Mouse (Mus musculus) MEL (cell line): ENCODE data around the gene P2rx3. TPM values are rescaled to one million over a fixed set of nuclear protein-coding genes. Genes with fewer than 3 reads are reported as not detected.

Source experiments
- DNase-seq: peaks from one replicate; pipeline ENCODE4 v3.0.0; 2011; ENCODE audit warnings: low read depth, low spot score
- H3K27ac ChIP-seq: 2 replicates; pipeline ENCODE4 v1.5.1; 2012; ENCODE audit warnings: low read depth, mild to moderate bottlenecking, control low read depth, low read length, moderate library complexity; ENCODE audit not compliant: control insufficient read depth
- H3K27me3 ChIP-seq, 2 experiments: fragments of 150-350 bp in 1 of 2; sonication (generic) in 1 of 2; 2 replicates each; pipeline ENCODE4 v1.6.1; 2012; ENCODE audit warnings: low read length in 2 of 2, mild to moderate bottlenecking in 2 of 2, improper control_type of control experiment in 1 of 2, moderate library complexity in 1 of 2; ENCODE audit not compliant: insufficient read depth in 2 of 2, control insufficient read depth in 1 of 2
- H3K36me3 ChIP-seq, 2 experiments: 2 replicates each; pipeline ENCODE4 v1.6.1; 2012 to 2014; ENCODE audit warnings: low read length in 2 of 2, improper control_type of control experiment in 1 of 2, inconsistent platforms in 1 of 2, mild to moderate bottlenecking in 1 of 2; ENCODE audit not compliant: insufficient read depth in 2 of 2, control insufficient read depth in 1 of 2
- H3K4me1 ChIP-seq, 2 experiments: fragments of 150-350 bp in 1 of 2; sonication (generic) in 1 of 2; 2 replicates each; pipeline ENCODE4 v1.6.1; 2012; ENCODE audit warnings: low read length in 2 of 2, improper control_type of control experiment in 1 of 2, mild to moderate bottlenecking in 1 of 2; ENCODE audit not compliant: insufficient read depth in 2 of 2, control insufficient read depth in 1 of 2
- H3K4me3 ChIP-seq, 2 experiments: fragments of 150-350 bp in 1 of 2; sonication (generic) in 1 of 2; 2 replicates each; pipeline ENCODE4 v1.5.1; 2012; ENCODE audit warnings: low read depth in 2 of 2, low read length in 2 of 2, mild to moderate bottlenecking in 2 of 2, moderate library complexity in 2 of 2, control low read depth in 1 of 2, improper control_type of control experiment in 1 of 2; ENCODE audit not compliant: control insufficient read depth in 1 of 2, insufficient read depth in 1 of 2
- H3K79me2 ChIP-seq: 2 replicates; pipeline ENCODE4 v1.6.1; 2012; ENCODE audit warnings: mild to moderate bottlenecking, low read length, moderate library complexity; ENCODE audit not compliant: control insufficient read depth, poor library complexity, insufficient read depth
- H3K9ac ChIP-seq: 2 replicates; pipeline ENCODE4 v1.6.1; 2012; ENCODE audit warnings: low read depth, mild to moderate bottlenecking, control low read depth, low read length, moderate library complexity; ENCODE audit not compliant: control insufficient read depth, poor library complexity, severe bottlenecking
- H3K9me3 ChIP-seq: fragments of 150-350 bp; sonication (generic); replicated peaks from 2 replicates; pipeline ENCODE4 v1.6.1; 2012; ENCODE audit warnings: mild to moderate bottlenecking, low read length, improper control_type of control experiment, moderate library complexity; ENCODE audit not compliant: insufficient read depth
- BHLHE40 ChIP-seq: IDR thresholded peaks from 2 replicates; pipeline ENCODE4 v1.6.1; 2012; ENCODE audit warnings: low read depth, mild to moderate bottlenecking, inconsistent platforms, low read length, improper control_type of control experiment, borderline replicate concordance
- CTCF ChIP-seq, 3 experiments: IDR thresholded peaks in 2 of 3; conservative IDR thresholded peaks in 1 of 3; 2 replicates each; pipeline ENCODE4 v1.5.1; 2011 to 2012; ENCODE audit warnings: low read length in 3 of 3, low read depth in 2 of 3, mild to moderate bottlenecking in 2 of 3, improper control_type of control experiment in 1 of 3, inconsistent platforms in 1 of 3, mixed read lengths in 1 of 3, moderate library complexity in 1 of 3; ENCODE audit not compliant: control insufficient read depth in 1 of 3, insufficient read depth in 1 of 3, poor library complexity in 1 of 3, severe bottlenecking in 1 of 3
- E2F4 ChIP-seq: IDR thresholded peaks from 2 replicates; pipeline ENCODE4 v1.6.1; 2011; ENCODE audit warnings: low read depth, low read length, improper control_type of control experiment, borderline replicate concordance
- EP300 ChIP-seq, 2 experiments: IDR thresholded peaks; 2 replicates each; pipeline ENCODE4 v1.6.1; 2011; ENCODE audit warnings: improper control_type of control experiment in 2 of 2, low read length in 2 of 2, low read depth in 1 of 2, mild to moderate bottlenecking in 1 of 2
- GABPA ChIP-seq: IDR thresholded peaks from 2 replicates; pipeline ENCODE4 v1.6.1; 2012; ENCODE audit warnings: low read depth, mild to moderate bottlenecking, inconsistent platforms, low read length, improper control_type of control experiment, moderate library complexity
- GATA1 ChIP-seq: IDR thresholded peaks from 2 replicates; pipeline ENCODE4 v1.6.1; 2011; ENCODE audit warnings: low read depth, low read length, improper control_type of control experiment
- HCFC1 ChIP-seq: IDR thresholded peaks from 2 replicates; pipeline ENCODE4 v1.6.1; 2012; ENCODE audit warnings: low read depth, mild to moderate bottlenecking, inconsistent platforms, low read length, improper control_type of control experiment, moderate library complexity
- KAT2A ChIP-seq: conservative IDR thresholded peaks from 2 replicates; pipeline ENCODE4 v1.6.1; 2012; ENCODE audit warnings: low read depth, low read length, improper control_type of control experiment, inconsistent platforms
- MAFK ChIP-seq: IDR thresholded peaks from 2 replicates; pipeline ENCODE4 v1.6.1; 2011; ENCODE audit warnings: low read depth, mild to moderate bottlenecking, low read length, improper control_type of control experiment, borderline replicate concordance
- MXI1 ChIP-seq: IDR thresholded peaks from 2 replicates; pipeline ENCODE4 v1.6.1; 2011; ENCODE audit warnings: mild to moderate bottlenecking, low read depth, low read length, improper control_type of control experiment
- MYB ChIP-seq: IDR thresholded peaks from 2 replicates; pipeline ENCODE4 v1.6.1; 2011; ENCODE audit warnings: mild to moderate bottlenecking, low read depth, low read length, improper control_type of control experiment
- POLR2A ChIP-seq, 2 experiments: IDR thresholded peaks; 2 replicates each; pipeline ENCODE4 v1.6.1; 2011 to 2012; ENCODE audit warnings: low read length in 2 of 2, mild to moderate bottlenecking in 2 of 2, control low read depth in 1 of 2, improper control_type of control experiment in 1 of 2, low read depth in 1 of 2, moderate library complexity in 1 of 2; ENCODE audit not compliant: control insufficient read depth in 1 of 2, insufficient read depth in 1 of 2, poor library complexity in 1 of 2
- POLR2AphosphoS2 ChIP-seq: IDR thresholded peaks from 2 replicates; pipeline ENCODE4 v1.6.1; 2011; ENCODE audit warnings: low read length, improper control_type of control experiment
- POLR2AphosphoS5 ChIP-seq: IDR thresholded peaks from 2 replicates; pipeline ENCODE4 v1.6.1; 2012; ENCODE audit warnings: low read depth, borderline replicate concordance, mild to moderate bottlenecking, inconsistent platforms, low read length, moderate library complexity, mixed read lengths
- RAD21 ChIP-seq: IDR thresholded peaks from 2 replicates; pipeline ENCODE4 v1.6.1; 2011; ENCODE audit warnings: mild to moderate bottlenecking, low read depth, low read length, improper control_type of control experiment
- SMC3 ChIP-seq: IDR thresholded peaks from 2 replicates; pipeline ENCODE4 v1.6.1; 2011; ENCODE audit warnings: low read depth, low read length, improper control_type of control experiment
- TAL1 ChIP-seq: IDR thresholded peaks from 2 replicates; pipeline ENCODE4 v1.6.1; 2012; ENCODE audit warnings: mild to moderate bottlenecking, inconsistent platforms, low read length, moderate library complexity, mixed read lengths
- TBP ChIP-seq: IDR thresholded peaks from 2 replicates; pipeline ENCODE4 v1.8.0; 2011; ENCODE audit warnings: low read depth, low read length, improper control_type of control experiment
- TCF12 ChIP-seq: IDR thresholded peaks from 2 replicates; pipeline ENCODE4 v1.6.1; 2014; ENCODE audit warnings: low read depth, mild to moderate bottlenecking, inconsistent platforms, low read length, improper control_type of control experiment, moderate library complexity
- UBTF ChIP-seq: IDR thresholded peaks from 2 replicates; pipeline ENCODE4 v1.6.1; 2012; ENCODE audit warnings: low read depth, mild to moderate bottlenecking, inconsistent platforms, low read length, improper control_type of control experiment, moderate library complexity, borderline replicate concordance; ENCODE audit not compliant: insufficient read depth
- USF1 ChIP-seq: IDR thresholded peaks from 2 replicates; pipeline ENCODE4 v1.6.1; 2014; ENCODE audit warnings: low read depth, mild to moderate bottlenecking, inconsistent platforms, low read length, improper control_type of control experiment, moderate library complexity
- ZC3H11A ChIP-seq: IDR thresholded peaks from 2 replicates; pipeline ENCODE4 v1.6.1; 2012; ENCODE audit warnings: low read depth, mild to moderate bottlenecking, inconsistent platforms, low read length, improper control_type of control experiment
- ZNF384 ChIP-seq: IDR thresholded peaks from 2 replicates; pipeline ENCODE4 v1.6.1; 2012; ENCODE audit warnings: low read depth, mild to moderate bottlenecking, inconsistent platforms, low read length, improper control_type of control experiment
- polyA plus RNA-seq, 2 experiments: library from polyadenylated mRNA; stranded (reverse) in 1 of 2; unstranded in 1 of 2; fragments of >175 nt in 1 of 2; fragments of >200 nt in 1 of 2; gene quantifications; 2 replicates each; pipeline versions ENCODE4 v1.2.1 to v1.2.4; 2012; ENCODE audit warnings: low replicate concordance in 2 of 2, low read depth in 1 of 2; ENCODE audit not compliant: insufficient read length in 2 of 2, insufficient read depth in 1 of 2, missing spikeins in 1 of 2
- total RNA-seq: library from RNA; depleted of rRNA; stranded (reverse); fragments of 300-350 nt; gene quantifications from 2 replicates; pipeline ENCODE4 v1.2.3, GENCODE M21; 2012

The P2rx3 gene
- total and polyA plus RNA-seq, 3 experiments, result 0.36 TPM; not detected in 2

DNA sequence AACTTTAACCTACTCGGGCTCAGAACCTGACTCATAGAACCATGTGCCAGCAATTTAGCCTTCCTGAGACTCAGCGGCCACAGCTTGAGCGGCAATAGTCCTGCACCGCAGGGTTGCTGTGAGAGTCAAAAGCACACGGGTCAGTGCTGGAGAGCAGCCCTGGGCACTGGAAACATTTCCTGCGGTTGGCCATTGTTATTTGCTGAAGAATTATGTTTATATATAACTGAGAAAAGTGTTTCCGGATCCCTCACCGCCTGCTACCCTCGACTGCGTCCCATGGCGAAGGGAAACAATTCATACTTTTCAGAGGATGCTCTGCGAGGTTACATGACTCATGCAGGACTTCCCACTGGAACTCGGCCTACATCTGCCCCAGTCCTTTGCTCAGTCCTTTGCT, 35.8 kb downstream of the P2rx3 start:
- DNase-seq, result no peak
- TF ChIP-seq MAFK, result no peak
- no peak for TF ChIP-seq SMC3
- TF ChIP-seq MYB, result no peak
- no peak for TF ChIP-seq ZNF384
- no peak for TF ChIP-seq KAT2A
- TF ChIP-seq CTCF (IDR thresholded peaks at IDR 0.05 in 2 of 3, conservative IDR thresholded peaks at IDR 0.05 in 1 of 3; ENCODE audit: control insufficient read depth in 1 of 3, insufficient read depth in 1 of 3, low read depth in 2 of 3, low read length in 3 of 3, poor library complexity in 1 of 3, severe bottlenecking in 1 of 3), result no peak
- no peak for TF ChIP-seq POLR2AphosphoS5
- TF ChIP-seq UBTF, result no peak
- no peak for TF ChIP-seq BHLHE40
- TF ChIP-seq E2F4, result no peak
- TF ChIP-seq GATA1, result no peak
- no peak for TF ChIP-seq GABPA
- TF ChIP-seq TAL1, result no peak
- no peak for TF ChIP-seq HCFC1
- no peak for TF ChIP-seq TCF12
- TF ChIP-seq POLR2AphosphoS2, result no peak
- no peak for TF ChIP-seq USF1
- TF ChIP-seq MXI1, result no peak
- Histone ChIP-seq H3K9ac (no peak overlapping the region), H3K9me3 (no peaks in the 10 kb centered on the region), H3K27ac (no peak overlapping the region), H3K4me1 (peaks cover 0 to 10% of the 10 kb centered on the region in 2 experiments; a peak in 3 of 4 replicates), H3K36me3 (no peaks in the 10 kb centered on the region), H3K79me2 (no peaks in the 10 kb centered on the region), H3K27me3 (no peaks in the 10 kb centered on the region), H3K4me3 (no peak overlapping the region)

DNA sequence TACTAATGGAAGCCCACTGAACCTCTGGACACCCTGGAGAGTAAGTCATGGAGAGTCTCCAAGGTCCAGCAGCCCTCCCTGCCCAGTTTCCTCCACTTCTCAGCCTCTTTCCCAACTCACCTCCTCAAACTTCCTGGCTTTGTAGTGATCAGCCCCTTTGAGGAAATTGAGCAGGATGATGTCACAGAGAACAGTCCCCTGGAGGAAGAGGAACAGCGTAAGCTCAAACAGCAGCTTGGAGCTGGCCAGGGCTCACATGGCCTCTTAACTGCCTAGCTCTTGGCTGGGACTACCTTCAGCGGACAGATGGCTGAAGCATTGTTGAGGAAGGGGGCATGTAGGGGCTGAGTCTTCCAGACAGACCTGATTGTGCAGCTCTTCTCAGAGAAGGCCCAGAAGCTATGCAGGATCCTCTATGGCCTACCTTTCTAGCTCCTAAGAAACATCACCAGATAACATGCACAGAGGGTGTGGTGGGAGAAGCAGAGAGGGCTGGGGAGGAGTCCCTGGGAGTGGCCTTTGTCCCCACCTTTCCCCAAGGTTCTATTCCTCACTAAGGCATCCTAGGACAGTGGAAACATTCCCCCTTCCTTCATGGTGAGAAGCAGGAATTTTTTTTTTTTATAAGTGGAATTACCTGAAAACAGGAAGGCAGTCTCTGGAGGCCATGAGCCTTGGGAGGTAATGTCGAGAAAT, 37.6 kb downstream of the P2rx3 start:
- H3K79me2 ChIP-seq, result no peaks in the 10 kb centered on the region
- no peak overlapping the region for H3K4me3 ChIP-seq
- DNase-seq, result no peak
- no peaks in the 10 kb centered on the region for H3K36me3 ChIP-seq
- H3K27ac ChIP-seq, result no peak overlapping the region
- H3K4me1 ChIP-seq, result peaks cover 0 to 10% of the 10 kb centered on the region in 2 experiments; a peak in 3 of 4 replicates
- no peaks in the 10 kb centered on the region; a peak in 1 of 4 replicates for H3K27me3 ChIP-seq
- H3K9ac ChIP-seq, result no peak overlapping the region
- no peaks in the 10 kb centered on the region for H3K9me3 ChIP-seq
- no peak for TF ChIP-seq RAD21
- no peak for TF ChIP-seq MXI1
- no peak for TF ChIP-seq TBP
- no peak for TF ChIP-seq CTCF (IDR thresholded peaks at IDR 0.05 in 2 of 3, conservative IDR thresholded peaks at IDR 0.05 in 1 of 3; ENCODE audit: control insufficient read depth in 1 of 3, insufficient read depth in 1 of 3, low read depth in 2 of 3, low read length in 3 of 3, poor library complexity in 1 of 3, severe bottlenecking in 1 of 3)
- no peak for TF ChIP-seq HCFC1
- TF ChIP-seq TCF12, result no peak
- no peak for TF ChIP-seq BHLHE40
- TF ChIP-seq ZC3H11A, result no peak
- no peak for TF ChIP-seq MYB
- TF ChIP-seq POLR2A (IDR thresholded peaks at IDR 0.05; ENCODE audit: control insufficient read depth in 1 of 2, insufficient read depth in 1 of 2, low read depth in 1 of 2, low read length in 2 of 2, poor library complexity in 1 of 2), result no peak
- TF ChIP-seq GATA1, result no peak
- no peak for TF ChIP-seq EP300 (IDR thresholded peaks at IDR 0.05; ENCODE audit: low read depth in 1 of 2, low read length in 2 of 2)
- TF ChIP-seq USF1, result no peak
- TF ChIP-seq, all 39 proteins: peak for 0
